Mouse (Mus musculus): ENCODE results near the gene Foxe1. TPM values are rescaled to one million over a fixed set of nuclear protein-coding genes. Genes with fewer than 3 reads are reported as not detected.

Gene Foxe1
- polyA plus RNA-seq, 1 experiment from 2014 or later = not detected

DNA sequence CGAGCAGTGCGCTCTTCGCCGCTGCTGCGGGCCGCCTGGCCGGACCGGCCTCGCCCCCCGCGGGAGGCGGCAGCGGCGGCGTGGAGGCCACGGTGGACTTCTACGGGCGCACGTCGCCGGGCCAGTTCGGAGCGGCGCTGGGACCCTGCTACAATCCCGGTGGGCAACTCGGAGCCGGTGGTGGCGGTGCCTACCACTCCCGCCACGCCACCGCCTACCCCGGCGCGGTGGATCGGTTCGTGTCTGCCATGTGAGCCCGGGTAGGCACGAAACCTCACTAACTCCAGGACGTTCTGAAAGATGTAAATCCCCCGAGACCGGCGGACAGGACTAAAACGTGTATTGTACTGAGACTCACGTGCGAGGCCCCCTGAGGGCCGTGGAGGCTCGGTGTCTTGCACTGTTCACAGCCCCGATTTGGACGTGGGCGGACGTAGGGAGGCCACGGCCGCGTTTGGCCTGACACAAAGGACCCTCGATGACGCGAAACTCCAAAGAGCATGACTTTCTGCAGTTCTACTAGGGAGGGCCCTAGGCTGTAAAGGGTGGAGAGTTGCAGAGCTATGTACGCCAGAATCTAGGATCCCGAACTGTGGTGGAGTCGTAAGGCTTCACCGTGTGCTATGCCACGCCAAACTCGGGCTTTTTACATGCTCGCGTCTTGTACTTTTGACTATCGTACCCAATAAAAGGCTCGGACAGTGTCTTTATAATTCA is 1.8 kb downstream of the Foxe1 start:
- Histone ChIP-seq H3K4me2 (ENCODE audit: low read length) (peak overlapping the region; percentile 46), H3K27ac (ENCODE audit: low read depth) (no peak overlapping the region), H3K36me3 (ENCODE audit: control insufficient read depth, insufficient read depth, low read length) (no peaks in the 10 kb centered on the region), H3K9ac (ENCODE audit: low read length) (no peak overlapping the region), H3K9me3 (ENCODE audit: control insufficient read depth, low read length) (no peaks in the 10 kb centered on the region), H3K4me1 (replicated peaks; ENCODE audit: control insufficient read depth, insufficient read depth, low read length) (no peaks in the 10 kb centered on the region), H3K4me3 (ENCODE audit: low read depth, low read length) (peak overlapping the region; percentile 28), H3K27me3 (replicated peaks; ENCODE audit: control insufficient read depth, insufficient read depth, low read length) (peaks cover 99% of the 10 kb centered on the region)
- ATAC-seq (replicated peaks; ENCODE audit: low FRiP score, low TSS enrichment, low read depth) = no peak
- DNase-seq (ENCODE audit: low spot score) = peak; percentile 70
- 4% methylated on average over 60 of the region's 67 CpGs for WGBS

DNA sequence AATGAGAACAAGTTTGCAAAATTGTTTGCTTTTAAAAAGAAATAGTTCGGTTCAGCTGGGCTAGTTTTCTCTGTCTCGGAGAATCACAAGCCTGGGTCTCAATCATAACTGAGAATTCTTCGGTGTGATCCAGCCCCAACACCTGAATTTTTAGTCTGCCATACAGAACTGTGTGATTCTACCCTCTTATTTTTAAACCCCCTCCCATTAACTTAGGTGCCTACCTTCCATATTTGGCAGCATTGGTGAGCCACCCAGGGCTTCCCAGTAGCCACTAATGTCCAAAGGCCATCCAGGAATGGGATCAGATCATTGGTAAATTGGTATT is 2.3 kb downstream of the Foxe1 start:
- no peaks in the 10 kb centered on the region for H3K9me3 ChIP-seq (ENCODE audit: control insufficient read depth, low read length)
- no peak overlapping the region for H3K27ac ChIP-seq (ENCODE audit: low read depth)
- DNase-seq (ENCODE audit: low spot score) (no peak), ATAC-seq (replicated peaks; ENCODE audit: low FRiP score, low TSS enrichment, low read depth) (no peak)
- H3K4me3 ChIP-seq (ENCODE audit: low read depth, low read length) = no peak overlapping the region
- WGBS = 27% methylated on average over 3 of the region's 3 CpGs
- H3K27me3 ChIP-seq (replicated peaks; ENCODE audit: control insufficient read depth, insufficient read depth, low read length) = peaks cover 99% of the 10 kb centered on the region
- no peak overlapping the region for H3K9ac ChIP-seq (ENCODE audit: low read length)
- no peaks in the 10 kb centered on the region for H3K4me1 ChIP-seq (replicated peaks; ENCODE audit: control insufficient read depth, insufficient read depth, low read length)
- H3K36me3 ChIP-seq (ENCODE audit: control insufficient read depth, insufficient read depth, low read length) = no peaks in the 10 kb centered on the region
- H3K4me2 ChIP-seq (ENCODE audit: low read length) = no peak overlapping the region

DNA sequence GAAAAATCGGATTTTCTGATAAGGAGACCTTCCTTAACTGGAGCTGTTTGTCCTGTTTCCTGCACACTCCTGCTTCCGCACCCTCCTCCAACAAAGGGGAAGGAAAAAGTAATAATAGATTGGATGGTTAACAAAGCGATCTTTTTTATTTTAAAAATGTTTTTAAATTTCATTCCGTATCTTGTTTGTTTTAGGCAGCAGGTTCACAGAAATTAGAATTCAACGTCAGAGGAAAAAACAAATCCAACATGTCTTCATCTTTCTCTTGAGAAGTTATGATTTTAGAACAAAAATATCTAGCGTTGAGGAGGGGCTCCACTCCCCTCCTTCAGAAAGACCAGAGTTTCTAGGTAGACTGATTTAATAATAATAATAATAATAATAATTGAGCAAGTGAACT is 2.8 kb downstream of the Foxe1 start:
- no peak for ATAC-seq (replicated peaks; ENCODE audit: low FRiP score, low TSS enrichment, low read depth)
- no peak overlapping the region for H3K27ac ChIP-seq (ENCODE audit: low read depth)
- no peaks in the 10 kb centered on the region for H3K4me1 ChIP-seq (replicated peaks; ENCODE audit: control insufficient read depth, insufficient read depth, low read length)
- H3K4me2 ChIP-seq (ENCODE audit: low read length) = no peak overlapping the region
- DNase-seq (ENCODE audit: low spot score) = no peak
- no peaks in the 10 kb centered on the region for H3K9me3 ChIP-seq (ENCODE audit: control insufficient read depth, low read length)
- no peaks in the 10 kb centered on the region for H3K36me3 ChIP-seq (ENCODE audit: control insufficient read depth, insufficient read depth, low read length)
- WGBS = 33% methylated on average over 6 of the region's 6 CpGs
- H3K27me3 ChIP-seq (replicated peaks; ENCODE audit: control insufficient read depth, insufficient read depth, low read length) = peaks cover 99% of the 10 kb centered on the region
- no peak overlapping the region for H3K4me3 ChIP-seq (ENCODE audit: low read depth, low read length)
- H3K9ac ChIP-seq (ENCODE audit: low read length) = no peak overlapping the region

DNA sequence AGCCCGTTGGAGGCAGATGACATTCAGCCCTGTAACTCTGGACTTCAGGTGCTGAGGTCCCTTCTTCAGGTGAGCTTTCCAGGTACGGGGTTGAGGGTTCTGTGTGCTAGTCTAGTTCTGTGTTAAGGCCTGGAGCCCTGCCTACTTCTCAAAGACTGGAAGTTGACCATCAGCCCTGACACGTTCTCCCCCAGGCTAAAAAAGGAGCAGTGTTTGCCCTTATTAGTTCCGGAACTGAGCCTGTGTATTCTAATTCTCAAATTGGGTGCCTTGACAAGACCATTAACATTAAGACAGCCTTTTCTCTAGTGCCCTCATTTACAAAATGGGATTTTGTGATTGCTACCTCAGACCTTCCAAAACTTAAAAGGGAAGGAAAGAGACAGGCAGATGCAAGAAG is 3.7 kb downstream of the Foxe1 start:
- no peak for DNase-seq (ENCODE audit: low spot score)
- WGBS = 12% methylated on average over 4 of the region's 4 CpGs
- Histone ChIP-seq H3K4me2 (ENCODE audit: low read length) (no peak overlapping the region), H3K36me3 (ENCODE audit: control insufficient read depth, insufficient read depth, low read length) (no peaks in the 10 kb centered on the region), H3K9ac (ENCODE audit: low read length) (no peak overlapping the region), H3K4me1 (replicated peaks; ENCODE audit: control insufficient read depth, insufficient read depth, low read length) (no peaks in the 10 kb centered on the region), H3K27ac (ENCODE audit: low read depth) (no peak overlapping the region), H3K4me3 (ENCODE audit: low read depth, low read length) (no peak overlapping the region), H3K9me3 (ENCODE audit: control insufficient read depth, low read length) (no peaks in the 10 kb centered on the region), H3K27me3 (replicated peaks; ENCODE audit: control insufficient read depth, insufficient read depth, low read length) (peaks cover 99% of the 10 kb centered on the region)
- no peak for ATAC-seq (replicated peaks; ENCODE audit: low FRiP score, low TSS enrichment, low read depth)

DNA sequence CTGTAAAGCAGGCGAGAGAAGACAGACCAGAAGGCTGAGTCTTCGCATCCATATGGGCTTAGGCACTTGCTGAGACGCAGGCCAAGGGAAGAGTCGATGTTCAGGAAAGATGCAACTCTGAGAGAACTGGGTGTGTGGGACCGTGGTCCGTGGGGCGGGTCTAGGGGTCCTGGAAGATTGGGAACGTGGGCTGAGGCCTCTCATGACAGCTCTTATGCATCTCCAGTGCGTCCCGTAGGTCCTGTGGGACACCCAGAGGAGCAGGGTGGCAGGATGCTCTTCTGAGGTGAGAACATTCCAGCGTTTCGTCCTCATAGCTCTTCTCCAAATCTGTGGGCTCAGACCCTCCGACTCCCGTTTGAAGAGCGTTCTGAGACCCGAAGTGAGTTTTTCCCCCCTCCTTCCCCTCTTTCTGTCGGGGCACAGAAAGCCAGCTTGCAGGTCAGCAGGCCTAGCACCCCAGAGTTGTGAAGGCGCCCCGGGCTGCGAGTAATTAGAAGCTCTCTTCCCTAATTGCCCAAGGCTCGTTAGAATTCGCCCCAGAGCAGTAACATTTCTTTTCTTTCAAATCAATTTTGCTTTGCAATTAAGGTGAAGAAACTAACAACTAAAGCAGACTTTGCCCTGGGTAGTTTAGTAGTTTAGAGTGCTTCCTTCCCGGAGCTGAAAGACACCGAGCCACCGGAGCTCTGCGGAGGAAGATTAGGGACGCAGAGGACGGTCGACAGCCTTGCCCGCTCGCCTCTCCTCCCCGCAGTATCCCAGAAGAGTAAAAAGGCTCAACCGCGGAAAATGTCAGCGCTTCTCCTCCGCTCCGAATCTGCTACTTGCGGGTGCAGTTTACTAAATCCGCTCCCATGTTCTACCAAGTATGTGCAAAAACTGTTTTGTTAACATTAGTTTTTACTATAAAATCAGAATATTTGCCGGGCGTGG is 4.4 kb downstream of the Foxe1 start:
- H3K27ac ChIP-seq (ENCODE audit: low read depth) = no peak overlapping the region
- no peaks in the 10 kb centered on the region for H3K36me3 ChIP-seq (ENCODE audit: control insufficient read depth, insufficient read depth, low read length)
- H3K4me1 ChIP-seq (replicated peaks; ENCODE audit: control insufficient read depth, insufficient read depth, low read length) = no peaks in the 10 kb centered on the region
- no peak overlapping the region for H3K4me3 ChIP-seq (ENCODE audit: low read depth, low read length)
- DNase-seq (ENCODE audit: low spot score) = peak; percentile 71
- H3K4me2 ChIP-seq (ENCODE audit: low read length) = no peak overlapping the region
- H3K27me3 ChIP-seq (replicated peaks; ENCODE audit: control insufficient read depth, insufficient read depth, low read length) = peaks cover 95% of the 10 kb centered on the region
- WGBS = 3% methylated on average over 41 of the region's 41 CpGs
- ATAC-seq (replicated peaks; ENCODE audit: low FRiP score, low TSS enrichment, low read depth) = no peak
- H3K9ac ChIP-seq (ENCODE audit: low read length) = no peak overlapping the region
- H3K9me3 ChIP-seq (ENCODE audit: control insufficient read depth, low read length) = no peaks in the 10 kb centered on the region

DNA sequence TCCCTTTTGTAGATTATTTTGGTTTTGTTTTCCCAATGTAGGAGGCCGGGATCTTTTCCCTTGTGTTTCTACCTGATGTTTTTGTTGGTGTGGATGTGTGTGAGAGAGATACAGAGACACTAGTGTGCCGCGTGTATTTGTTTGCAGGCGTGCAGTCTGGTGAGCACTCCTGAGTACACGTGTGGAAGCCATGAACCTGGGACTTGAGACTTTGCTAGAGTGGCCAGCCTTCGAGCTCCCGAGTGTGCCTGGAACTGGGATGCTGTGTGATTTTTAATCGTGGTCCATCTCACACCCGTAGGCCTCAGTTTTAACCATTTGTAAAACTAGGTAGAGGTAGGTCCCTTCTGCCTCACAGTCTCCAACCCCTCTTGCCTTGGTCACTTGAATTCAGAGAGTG is 5.5 kb downstream of the Foxe1 start:
- 29% methylated on average over 9 of the region's 9 CpGs for WGBS
- H3K9me3 ChIP-seq (ENCODE audit: control insufficient read depth, low read length) = no peaks in the 10 kb centered on the region
- no peak overlapping the region for H3K4me2 ChIP-seq (ENCODE audit: low read length)
- peaks cover 87% of the 10 kb centered on the region for H3K27me3 ChIP-seq (replicated peaks; ENCODE audit: control insufficient read depth, insufficient read depth, low read length)
- no peak overlapping the region for H3K4me3 ChIP-seq (ENCODE audit: low read depth, low read length)
- no peaks in the 10 kb centered on the region for H3K4me1 ChIP-seq (replicated peaks; ENCODE audit: control insufficient read depth, insufficient read depth, low read length)
- DNase-seq (ENCODE audit: low spot score) = no peak
- no peak overlapping the region for H3K27ac ChIP-seq (ENCODE audit: low read depth)
- ATAC-seq (replicated peaks; ENCODE audit: low FRiP score, low TSS enrichment, low read depth) = no peak
- H3K36me3 ChIP-seq (ENCODE audit: control insufficient read depth, insufficient read depth, low read length) = no peaks in the 10 kb centered on the region
- no peak overlapping the region for H3K9ac ChIP-seq (ENCODE audit: low read length)

DNA sequence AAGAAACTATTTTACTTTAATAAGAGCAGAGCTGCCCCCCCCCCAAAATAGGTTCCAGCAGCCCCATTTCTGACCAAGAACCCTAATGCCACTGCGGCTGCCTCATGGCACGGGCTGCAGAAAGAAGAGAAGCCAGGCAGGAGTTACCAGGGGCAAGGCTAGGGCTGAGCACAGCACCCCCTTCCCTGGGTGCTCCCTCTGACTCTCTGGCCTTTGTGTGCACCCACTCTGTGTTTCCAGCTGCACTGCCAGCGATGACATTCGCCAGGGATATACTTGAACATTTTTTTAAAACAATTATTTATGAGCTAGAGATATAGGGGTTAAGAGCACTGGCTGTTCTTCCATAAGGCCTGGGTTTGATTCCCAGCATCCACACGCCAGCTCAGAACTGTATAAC is 6.1 kb downstream of the Foxe1 start:
- Histone ChIP-seq H3K9ac (ENCODE audit: low read length) (no peak overlapping the region), H3K27ac (ENCODE audit: low read depth) (no peak overlapping the region), H3K4me3 (ENCODE audit: low read depth, low read length) (no peak overlapping the region), H3K9me3 (ENCODE audit: control insufficient read depth, low read length) (no peaks in the 10 kb centered on the region), H3K36me3 (ENCODE audit: control insufficient read depth, insufficient read depth, low read length) (no peaks in the 10 kb centered on the region), H3K4me1 (replicated peaks; ENCODE audit: control insufficient read depth, insufficient read depth, low read length) (no peaks in the 10 kb centered on the region), H3K4me2 (ENCODE audit: low read length) (no peak overlapping the region), H3K27me3 (replicated peaks; ENCODE audit: control insufficient read depth, insufficient read depth, low read length) (peaks cover 82% of the 10 kb centered on the region)
- DNase-seq (ENCODE audit: low spot score) (no peak), ATAC-seq (replicated peaks; ENCODE audit: low FRiP score, low TSS enrichment, low read depth) (no peak)
- 48% methylated on average over 5 of the region's 5 CpGs for WGBS

DNA sequence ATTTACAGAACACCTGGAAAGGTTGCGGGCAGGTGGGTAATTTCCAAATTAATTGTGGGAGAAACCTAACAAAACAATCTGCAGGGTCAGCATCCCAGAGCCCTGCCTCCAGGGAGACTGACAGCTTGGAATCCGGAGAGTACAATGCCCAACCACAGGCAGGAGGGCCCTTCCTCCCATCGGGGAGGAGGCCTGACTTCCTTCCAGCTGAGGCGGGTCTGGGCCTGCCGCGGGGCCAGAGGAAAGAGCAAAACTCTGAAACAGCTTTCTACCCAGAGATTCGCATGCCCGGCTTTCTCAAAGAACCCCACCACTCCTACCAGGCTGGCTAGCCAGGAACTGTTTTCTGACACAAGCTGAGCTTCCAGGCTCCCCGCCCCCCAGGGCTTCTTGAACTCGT is 9.6 kb downstream of the Foxe1 start:
- ATAC-seq (replicated peaks; ENCODE audit: low FRiP score, low TSS enrichment, low read depth) (no peak), DNase-seq (ENCODE audit: low spot score) (no peak)
- Histone ChIP-seq H3K27me3 (replicated peaks; ENCODE audit: control insufficient read depth, insufficient read depth, low read length) (peaks cover 57% of the 10 kb centered on the region), H3K4me3 (ENCODE audit: low read depth, low read length) (no peak overlapping the region), H3K9ac (ENCODE audit: low read length) (no peak overlapping the region), H3K9me3 (ENCODE audit: control insufficient read depth, low read length) (no peaks in the 10 kb centered on the region), H3K4me1 (replicated peaks; ENCODE audit: control insufficient read depth, insufficient read depth, low read length) (no peaks in the 10 kb centered on the region), H3K36me3 (ENCODE audit: control insufficient read depth, insufficient read depth, low read length) (no peaks in the 10 kb centered on the region), H3K27ac (ENCODE audit: low read depth) (no peak overlapping the region), H3K4me2 (ENCODE audit: low read length) (no peak overlapping the region)
- WGBS = 23% methylated on average over 10 of the region's 10 CpGs

All from intestine, embryonic 14.5 days (tissue).